Mouse (Mus musculus): ENCODE results near the gene Slc5a5. TPM values are rescaled to one million over a fixed set of nuclear protein-coding genes. Genes with fewer than 3 reads are reported as not detected.

Gene Slc5a5
- polyA plus RNA-seq, 2 experiments = 0.03 to 0.10 TPM

GRCm38 (mm10) chr8:70869601-70870041, 22.9 kb downstream of the Slc5a5 start:
- ATAC-seq (ENCODE audit: insufficient read depth) (no peak), DNase-seq (ENCODE audit: low read depth in 3 of 3, low spot score in 3 of 3) (peak; percentile 53 to 60 (median 58))

GRCm38 (mm10) chr8:70869199-70869571, 23.4 kb downstream of the Slc5a5 start:
- H3K36me3 ChIP-seq (replicated peaks; ENCODE audit: control insufficient read depth, insufficient read depth, low read depth) = no peaks in the 10 kb centered on the region
- TF ChIP-seq EP300 (IDR thresholded peaks at IDR 0.05; ENCODE audit: low read depth) (no peak), CTCF (IDR thresholded peaks at IDR 0.05; ENCODE audit: low read depth) (no peak)
- peaks cover 15 to 20% of the 10 kb centered on the region in 2 experiments for H3K4me1 ChIP-seq (replicated peaks; ENCODE audit: control insufficient read depth in 2 of 2, insufficient read depth in 2 of 2, low read length in 1 of 2)
- H3K4me2 ChIP-seq (ENCODE audit: low read depth) = peak overlapping the region; percentile 64
- WGBS (ENCODE audit: insufficient replicate concordance) = 55% methylated on average over 5 of the region's 5 CpGs
- DNase-seq (ENCODE audit: low read depth in 3 of 3, low spot score in 3 of 3) (no peak), ATAC-seq (ENCODE audit: insufficient read depth) (no peak)
- H3K9ac ChIP-seq (replicated peaks) = no peak overlapping the region
- H3K9me3 ChIP-seq (ENCODE audit: control insufficient read depth, low read length) = no peaks in the 10 kb centered on the region
- H3K27ac ChIP-seq = peak overlapping the region; percentile 20; the same call in 1 of the 2 replicates
- peaks cover 11% of the 10 kb centered on the region for H3K27me3 ChIP-seq (ENCODE audit: control insufficient read depth, insufficient read depth, low read length)
- H3K4me3 ChIP-seq (ENCODE audit: insufficient read depth in 1 of 2, low read depth in 2 of 2, low read length in 2 of 2) = no peak overlapping the region

More at GRCm38 (mm10) chr8:70869601-70870041, 22.9 kb downstream of the Slc5a5 start:
- no peak overlapping the region for H3K9ac ChIP-seq (replicated peaks)
- H3K4me3 ChIP-seq (ENCODE audit: insufficient read depth in 1 of 2, low read depth in 2 of 2, low read length in 2 of 2) = no peak overlapping the region
- peaks cover 6% of the 10 kb centered on the region for H3K27me3 ChIP-seq (ENCODE audit: control insufficient read depth, insufficient read depth, low read length)
- WGBS (ENCODE audit: insufficient replicate concordance) = 49% methylated on average over 16 of the region's 16 CpGs
- peaks cover 15 to 20% of the 10 kb centered on the region in 2 experiments for H3K4me1 ChIP-seq (replicated peaks; ENCODE audit: control insufficient read depth in 2 of 2, insufficient read depth in 2 of 2, low read length in 1 of 2)
- H3K4me2 ChIP-seq (ENCODE audit: low read depth) = no peak overlapping the region
- TF ChIP-seq EP300 (IDR thresholded peaks at IDR 0.05; ENCODE audit: low read depth) = no peak
- TF ChIP-seq CTCF (IDR thresholded peaks at IDR 0.05; ENCODE audit: low read depth) = peak; percentile 99
- no peaks in the 10 kb centered on the region for H3K36me3 ChIP-seq (replicated peaks; ENCODE audit: control insufficient read depth, insufficient read depth, low read depth)
- H3K27ac ChIP-seq = no peak overlapping the region
- no peaks in the 10 kb centered on the region for H3K9me3 ChIP-seq (ENCODE audit: control insufficient read depth, low read length)

- WGBS (ENCODE audit: insufficient replicate concordance) = 40% methylated on average over 39 of the region's 40 CpGs
- DNase-seq (ENCODE audit: low read depth in 3 of 3, low spot score in 3 of 3) (peak; percentile 55 to 64 (median 62)), ATAC-seq (ENCODE audit: insufficient read depth) (no peak)
- Histone ChIP-seq H3K9ac (replicated peaks) (peak overlapping the region; percentile 24; the same call in 1 of the 2 replicates), H3K36me3 (replicated peaks; ENCODE audit: control insufficient read depth, insufficient read depth, low read depth) (no peaks in the 10 kb centered on the region), H3K27me3 (ENCODE audit: control insufficient read depth, insufficient read depth, low read length) (peaks cover 16% of the 10 kb centered on the region), H3K27ac (peak overlapping the region; percentile 20; the same call in 1 of the 2 replicates), H3K4me2 (ENCODE audit: low read depth) (peak overlapping the region; percentile 64), H3K4me1 (replicated peaks; ENCODE audit: control insufficient read depth in 2 of 2, insufficient read depth in 2 of 2, low read length in 1 of 2) (peaks cover 15 to 20% of the 10 kb centered on the region in 2 experiments), H3K4me3 (ENCODE audit: insufficient read depth in 1 of 2, low read depth in 2 of 2, low read length in 2 of 2) (peak overlapping the region; percentile 2 to 34; a peak in 3 of 4 replicates), H3K9me3 (ENCODE audit: control insufficient read depth, low read length) (no peaks in the 10 kb centered on the region)
- TF ChIP-seq EP300 (IDR thresholded peaks at IDR 0.05; ENCODE audit: low read depth) = no peak
- peak; percentile 47; the same call in 1 of the 2 replicates for TF ChIP-seq CTCF (IDR thresholded peaks at IDR 0.05; ENCODE audit: low read depth)
Observed at GRCm38 (mm10) chr8:70868559-70869198, 23.9 kb downstream of the Slc5a5 start.

DNA sequence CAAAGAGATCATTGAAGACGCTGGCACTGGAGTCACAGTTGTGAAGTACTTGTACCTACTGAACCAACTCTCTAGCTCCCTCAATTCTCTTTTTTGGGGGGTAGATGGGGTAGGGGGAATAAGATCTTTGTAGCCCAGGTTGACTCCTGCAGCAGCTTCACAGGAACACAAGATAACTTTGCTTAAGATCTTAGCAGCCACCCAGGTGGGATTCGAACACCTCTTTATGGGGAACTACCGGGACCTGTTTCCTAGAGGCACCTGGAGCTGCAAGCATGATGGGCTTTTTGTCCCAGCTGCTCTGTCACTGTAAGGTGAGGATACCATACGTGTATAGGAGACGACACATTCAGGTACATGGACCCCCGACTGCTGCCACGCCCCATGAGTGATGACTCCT, 26.0 kb downstream of the Slc5a5 start:
- WGBS (ENCODE audit: insufficient replicate concordance) = 83% methylated on average over 7 of the region's 7 CpGs
- peak overlapping the region; percentile 83; the same call in 1 of the 2 replicates for H3K27ac ChIP-seq

DNA sequence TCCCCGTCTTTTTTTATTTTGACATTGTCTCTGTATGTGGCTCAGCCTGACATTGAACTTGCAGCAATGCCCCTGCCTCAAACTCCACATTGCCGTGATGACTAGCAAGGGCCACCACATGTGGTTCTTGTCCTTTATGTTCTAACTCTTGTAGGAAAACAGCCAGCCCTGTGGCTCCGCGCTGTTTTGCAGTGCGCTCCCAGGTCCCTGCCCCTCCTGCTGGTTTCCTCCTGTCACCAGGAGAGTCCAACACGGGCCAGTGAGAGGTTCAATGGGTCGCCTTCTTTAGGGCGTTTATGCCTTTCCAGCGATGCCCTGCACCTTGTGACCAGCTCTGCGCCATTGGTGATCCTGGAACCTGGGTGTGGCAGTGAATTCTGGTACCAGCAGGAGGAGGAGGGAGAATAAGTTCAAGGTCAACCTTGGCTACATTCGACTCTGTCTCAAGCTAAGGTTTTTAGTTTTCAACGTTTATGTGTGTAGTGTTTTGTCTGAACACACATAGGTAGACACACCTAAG, 26.5 kb downstream of the Slc5a5 start:
- Histone ChIP-seq H3K27ac (peak overlapping the region; percentile 83), H3K4me2 (ENCODE audit: low read depth) (peak overlapping the region; percentile 76), H3K4me1 (replicated peaks; ENCODE audit: control insufficient read depth in 2 of 2, insufficient read depth in 2 of 2, low read length in 1 of 2) (peaks cover 15 to 18% of the 10 kb centered on the region in 2 experiments), H3K4me3 (ENCODE audit: insufficient read depth in 1 of 2, low read depth in 2 of 2, low read length in 2 of 2) (peak overlapping the region; percentile 49 to 65), H3K9me3 (ENCODE audit: control insufficient read depth, low read length) (no peaks in the 10 kb centered on the region), H3K27me3 (ENCODE audit: control insufficient read depth, insufficient read depth, low read length) (peaks cover 41% of the 10 kb centered on the region), H3K36me3 (replicated peaks; ENCODE audit: control insufficient read depth, insufficient read depth, low read depth) (no peaks in the 10 kb centered on the region), H3K9ac (replicated peaks) (peak overlapping the region; percentile 29; the same call in 1 of the 2 replicates)
- peak; percentile 19; the same call in 1 of the 2 replicates for ATAC-seq (ENCODE audit: insufficient read depth)
- TF ChIP-seq CTCF (IDR thresholded peaks at IDR 0.05; ENCODE audit: low read depth) (peak; percentile 25; the same call in 1 of the 2 replicates), EP300 (IDR thresholded peaks at IDR 0.05; ENCODE audit: low read depth) (no peak)
- DNase-seq (ENCODE audit: low read depth in 3 of 3, low spot score in 3 of 3) = no peak
- 11% methylated on average over 12 of the region's 12 CpGs for WGBS (ENCODE audit: insufficient replicate concordance)

More for the DNA sequence above, 26.0 kb downstream of the Slc5a5 start:
- Histone ChIP-seq H3K4me2 (ENCODE audit: low read depth) (peak overlapping the region; percentile 76), H3K27me3 (ENCODE audit: control insufficient read depth, insufficient read depth, low read length) (peaks cover 37% of the 10 kb centered on the region), H3K36me3 (replicated peaks; ENCODE audit: control insufficient read depth, insufficient read depth, low read depth) (no peaks in the 10 kb centered on the region), H3K9ac (replicated peaks) (no peak overlapping the region), H3K9me3 (ENCODE audit: control insufficient read depth, low read length) (no peaks in the 10 kb centered on the region), H3K4me3 (ENCODE audit: insufficient read depth in 1 of 2, low read depth in 2 of 2, low read length in 2 of 2) (no peak overlapping the region; a peak in 1 of 4 replicates), H3K4me1 (replicated peaks; ENCODE audit: control insufficient read depth in 2 of 2, insufficient read depth in 2 of 2, low read length in 1 of 2) (peaks cover 15 to 18% of the 10 kb centered on the region in 2 experiments)
- DNase-seq (ENCODE audit: low read depth in 3 of 3, low spot score in 3 of 3) = no peak
- TF ChIP-seq EP300 (IDR thresholded peaks at IDR 0.05; ENCODE audit: low read depth) (no peak), CTCF (IDR thresholded peaks at IDR 0.05; ENCODE audit: low read depth) (no peak)
- ATAC-seq (ENCODE audit: insufficient read depth) = no peak

Data from liver, embryonic 14.5 days (tissue).